Mouse (Mus musculus) frontal cortex, adult 2 months (tissue): ENCODE results near the gene Erlin1. TPM values are rescaled to one million over a fixed set of nuclear protein-coding genes. Genes with fewer than 3 reads are reported as not detected.
A peak's percentile ranks its signal among the peaks of the same experiment; 100 is the strongest.

Experiments
- DNase-seq, 2 experiments: peaks; one replicate each; pipeline ENCODE4 v3.0.0; 2022; ENCODE audit warnings: low spot score in 1 of 2; ENCODE audit errors: extremely low spot score in 1 of 2
- polyA plus RNA-seq: library from polyadenylated mRNA; depleted of rRNA; stranded (reverse); fragments of >200 nt; gene quantifications from 2 replicates; pipeline ENCODE4 v1.2.3, GENCODE M21; 2012

The Erlin1 gene
- polyA plus RNA-seq, 1 experiment, result 19.2 TPM

DNA sequence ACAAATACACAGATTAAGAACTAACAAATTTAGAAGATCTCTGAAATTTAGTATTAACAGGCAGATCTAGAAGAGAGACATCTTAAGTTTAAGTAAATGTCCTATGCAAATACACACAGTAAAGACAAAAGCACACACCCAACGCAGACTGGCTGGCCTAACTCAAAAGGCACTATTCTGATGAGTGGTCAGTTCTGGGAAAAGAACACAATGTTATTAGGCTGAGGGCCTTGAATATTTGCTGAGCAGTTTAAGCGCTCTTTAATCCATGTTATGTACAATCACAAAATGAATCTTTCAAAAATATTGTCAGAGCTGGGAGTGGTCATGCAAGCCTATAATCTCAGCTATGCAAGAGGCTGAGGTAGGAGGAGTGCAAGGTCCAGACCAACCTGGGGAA lies 4.9 kb downstream of the Erlin1 start:
- DNase-seq, result no peak

DNA sequence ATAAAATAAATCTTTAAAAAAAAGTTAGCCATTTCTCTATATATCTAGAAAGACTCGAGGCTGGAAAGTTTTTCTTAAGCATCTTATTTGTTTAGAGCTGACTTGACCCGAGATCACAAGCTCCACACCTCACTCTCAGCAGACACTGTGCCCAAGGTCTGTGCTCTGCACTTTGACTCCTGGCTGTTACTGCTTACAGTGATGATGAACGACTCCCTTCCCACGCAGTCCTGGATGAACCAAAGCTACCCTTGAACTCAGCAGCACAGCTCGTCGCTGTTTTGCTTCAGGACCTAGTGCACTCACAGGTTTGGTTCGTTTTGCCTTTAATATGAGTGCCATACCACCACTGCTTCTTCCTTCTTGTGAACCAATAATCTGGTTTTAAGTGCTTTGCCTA lies 5.8 kb downstream of the Erlin1 start:
- DNase-seq, result no peak

DNA sequence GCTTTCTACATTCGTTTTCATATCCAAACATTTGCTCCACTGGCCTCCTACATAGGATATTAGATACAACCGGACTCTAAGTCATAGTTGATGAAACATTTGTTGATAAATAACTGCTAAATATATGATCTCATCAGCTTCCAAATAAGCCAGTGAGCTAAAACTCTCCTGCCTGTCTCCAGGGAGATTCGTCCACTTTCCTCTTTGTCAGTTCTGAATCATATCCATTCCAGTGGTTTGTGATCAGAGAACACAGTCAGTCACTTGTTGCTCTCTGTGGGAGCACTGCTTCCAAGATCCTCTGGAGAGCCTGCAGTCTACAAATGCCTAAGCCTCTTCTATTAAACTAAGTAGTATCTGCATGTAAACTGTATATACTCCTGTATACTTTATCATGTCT lies 9.4 kb downstream of the Erlin1 start:
- DNase-seq, result no peak

DNA sequence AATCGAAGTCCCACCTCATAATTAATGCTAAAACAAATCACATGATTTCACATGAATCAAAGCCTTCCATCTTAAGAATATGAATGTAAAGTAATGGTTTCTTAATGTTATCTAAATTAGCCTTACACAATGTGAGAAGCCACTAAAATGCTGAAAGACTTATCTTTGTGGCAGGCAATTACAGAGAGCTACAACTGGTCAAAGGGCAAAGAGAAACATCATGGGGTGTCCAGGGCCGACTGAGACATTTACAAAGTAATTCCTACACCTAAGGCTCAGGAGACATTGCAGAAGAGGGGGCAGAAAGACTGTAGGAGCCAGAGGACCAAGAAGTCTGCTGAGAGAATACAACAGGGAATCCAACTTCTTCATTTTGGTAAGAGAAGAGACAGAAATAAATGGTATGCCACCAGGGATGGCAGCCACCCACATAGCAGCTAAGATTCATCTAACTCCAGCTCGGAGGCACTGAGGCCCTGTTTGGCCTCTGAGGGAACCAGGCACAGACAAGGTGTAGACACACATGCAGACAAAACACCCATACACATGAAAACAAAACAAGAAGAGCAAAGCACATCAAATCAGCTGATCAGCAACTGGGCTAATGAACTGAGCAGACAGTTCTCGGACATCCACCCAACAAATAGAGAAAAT lies 14.3 kb downstream of the Erlin1 start:
- DNase-seq, result peak in 1 of 2 experiments; percentile 20

DNA sequence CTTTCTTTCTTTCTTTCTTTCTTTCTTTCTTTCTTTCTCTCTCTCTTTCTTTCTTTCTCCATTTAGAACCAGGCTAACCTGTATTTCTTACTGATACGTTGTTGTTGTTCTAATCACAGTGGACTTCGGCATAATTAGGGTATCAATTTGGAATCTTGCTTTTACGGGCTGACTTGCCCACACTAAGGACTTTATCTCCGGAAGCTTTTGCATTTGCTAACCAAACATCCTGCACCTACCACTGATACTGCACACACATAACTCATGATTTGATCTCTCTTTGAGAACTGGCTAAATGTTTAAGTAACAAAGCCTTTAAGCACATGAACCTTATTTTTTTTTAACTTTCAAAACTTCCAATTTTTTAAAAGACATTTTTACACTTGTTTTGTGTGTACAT lies 19.2 kb downstream of the Erlin1 start:
- no peak for DNase-seq

DNA sequence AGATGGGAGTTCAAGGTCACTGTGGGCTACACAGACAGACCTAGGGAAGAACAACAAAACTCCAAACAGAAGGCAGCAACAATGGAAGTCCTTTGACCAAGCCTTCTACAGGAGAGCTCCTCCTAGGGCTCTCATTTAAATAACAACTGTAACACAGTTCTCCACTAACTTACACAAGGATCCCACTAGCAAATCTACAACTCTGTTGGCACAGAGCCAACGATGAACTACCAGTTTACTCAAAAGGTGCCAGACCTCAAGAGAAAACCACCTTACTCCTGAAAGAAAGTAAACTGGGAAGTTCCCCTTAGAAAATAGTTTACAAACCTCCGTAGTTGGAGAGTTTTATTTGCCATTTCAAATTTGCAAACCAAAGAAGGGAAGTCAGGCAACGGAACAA lies 20.3 kb downstream of the Erlin1 start:
- DNase-seq, result no peak

DNA sequence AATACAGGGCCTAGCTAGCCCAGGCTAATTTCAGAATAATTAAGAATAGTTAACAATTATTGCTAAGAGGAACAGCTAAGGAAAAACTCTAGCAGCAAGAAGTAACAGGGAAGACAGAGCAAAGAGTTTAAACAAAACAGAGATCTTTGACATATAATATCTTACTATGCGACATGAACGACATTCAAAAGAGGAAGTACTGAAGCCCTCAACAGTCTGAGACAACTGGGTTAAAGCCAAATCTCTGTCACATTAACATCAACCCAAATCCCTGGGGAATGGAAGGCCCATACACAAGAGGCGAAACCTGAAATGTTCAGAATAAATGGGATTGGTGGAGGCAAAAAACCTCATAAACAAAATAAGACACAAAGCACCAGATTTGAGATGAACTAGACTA lies 23.7 kb downstream of the Erlin1 start:
- no peak for DNase-seq

DNA sequence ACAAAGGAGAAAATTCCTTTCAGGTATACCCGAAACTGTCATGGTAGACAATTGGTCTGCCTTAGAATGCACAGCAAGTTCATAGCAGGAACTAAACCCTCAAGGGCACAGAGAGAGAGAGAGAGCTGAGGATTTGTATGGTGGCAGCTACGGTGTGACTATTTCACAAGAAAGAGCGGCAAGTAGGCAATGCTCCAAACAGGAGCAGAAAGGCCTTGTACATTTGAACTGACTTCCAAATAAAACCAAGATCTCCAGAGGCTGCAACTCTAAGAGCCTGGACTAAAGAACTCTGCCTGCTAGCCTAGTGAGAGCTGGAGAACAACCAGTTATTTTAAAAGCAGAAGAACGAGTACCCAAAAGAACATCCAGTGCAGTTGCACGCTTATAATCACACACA lies 27.5 kb downstream of the Erlin1 start:
- no peak for DNase-seq

DNA sequence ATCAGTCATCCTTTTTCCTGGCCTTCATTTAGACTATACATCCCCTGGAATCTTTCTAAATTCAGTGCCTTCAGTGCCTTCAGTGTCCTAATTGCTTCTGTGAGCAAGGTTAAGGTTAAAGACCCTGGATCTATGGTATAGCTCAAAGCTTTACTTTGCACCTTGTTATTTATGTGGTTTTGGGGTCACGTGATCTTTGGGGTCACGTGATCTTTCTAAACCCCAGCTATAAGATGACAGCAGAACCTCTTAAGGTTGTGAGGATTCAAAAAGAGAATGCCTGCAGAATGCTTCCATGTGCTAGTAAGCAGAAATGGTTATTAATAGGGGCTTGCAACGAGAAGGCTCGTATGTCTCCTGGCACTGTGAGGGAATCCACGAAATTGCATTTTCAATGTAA lies 36.2 kb downstream of the Erlin1 start:
- DNase-seq, result no peak

DNA sequence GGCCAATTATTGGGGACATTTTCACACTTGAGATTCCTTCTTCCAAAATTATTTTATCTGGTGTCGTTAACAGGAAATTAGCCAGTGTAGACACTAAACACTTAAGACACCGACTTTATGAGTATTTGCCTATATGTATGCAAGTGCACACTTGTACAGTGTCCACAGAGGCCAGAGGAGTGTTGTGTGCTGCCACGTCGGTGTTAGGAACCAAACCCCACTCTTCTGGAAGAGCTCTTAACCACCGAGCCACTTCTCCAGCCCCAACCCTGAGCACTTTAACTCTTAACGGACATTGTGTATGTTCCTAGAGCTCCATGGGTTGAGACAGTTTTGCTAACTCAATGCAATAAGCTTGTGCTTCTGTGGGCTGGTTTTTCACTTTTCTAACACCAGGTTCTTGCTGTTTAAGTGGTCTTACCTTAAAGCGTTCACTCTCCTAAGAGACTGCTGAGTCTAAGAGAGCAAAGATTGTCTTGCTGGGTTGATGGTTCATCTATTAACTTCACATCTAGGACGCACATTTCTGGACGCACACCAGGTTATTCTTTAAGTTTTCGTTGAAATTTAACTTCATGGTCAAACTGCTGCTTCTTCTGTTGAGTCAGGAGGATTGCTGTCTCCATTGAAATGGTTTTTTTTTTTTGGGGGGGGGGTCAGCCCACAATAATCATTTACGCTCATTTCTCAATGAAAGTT lies 37.4 kb downstream of the Erlin1 start:
- no peak for DNase-seq

DNA sequence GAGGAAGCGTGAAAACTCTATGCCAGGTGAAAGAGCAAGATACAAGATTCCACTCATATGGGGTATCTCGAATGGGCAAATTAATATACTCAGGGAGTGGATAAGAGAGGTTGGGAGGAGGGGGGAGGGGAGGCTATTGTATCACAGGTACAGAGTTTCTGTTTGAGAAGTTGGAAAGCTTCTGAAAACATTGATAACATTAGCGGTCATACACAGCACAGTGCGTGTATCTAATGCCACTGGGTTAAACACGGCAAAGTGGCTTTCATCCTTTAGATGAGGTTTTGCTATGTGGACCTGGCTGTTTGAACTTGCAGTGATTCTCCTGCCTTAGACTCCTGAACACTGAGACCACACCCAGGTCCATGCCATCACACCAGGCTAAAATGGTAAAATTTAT lies 39.6 kb downstream of the Erlin1 start:
- DNase-seq, result no peak

DNA sequence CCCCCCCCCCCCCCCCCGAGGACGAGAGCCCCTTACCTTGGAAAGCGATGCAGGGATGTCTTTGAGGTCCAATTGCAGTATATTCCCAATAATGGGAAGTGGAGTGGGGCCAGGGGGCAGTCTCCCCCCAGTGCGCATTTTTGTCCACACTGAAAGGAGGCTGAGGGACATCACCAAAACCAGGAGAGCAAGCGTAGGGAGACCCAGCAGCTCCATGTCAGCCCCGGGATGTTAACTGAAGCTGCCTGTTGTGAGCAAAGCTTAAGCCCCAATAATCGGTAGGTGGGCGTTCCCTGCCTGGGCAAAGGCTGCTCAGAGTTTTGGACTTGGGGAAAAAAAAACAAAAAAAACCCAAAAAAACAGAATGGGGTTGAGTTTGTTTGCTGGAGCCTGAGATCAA lies 40.6 kb downstream of the Erlin1 start, which contains the start of gene Cyp2c23:
Gene Cyp2c23, minus strand, starts transcription at position 237 of the 400 bp plus-strand sequence.
- DNase-seq, result no peak

DNA sequence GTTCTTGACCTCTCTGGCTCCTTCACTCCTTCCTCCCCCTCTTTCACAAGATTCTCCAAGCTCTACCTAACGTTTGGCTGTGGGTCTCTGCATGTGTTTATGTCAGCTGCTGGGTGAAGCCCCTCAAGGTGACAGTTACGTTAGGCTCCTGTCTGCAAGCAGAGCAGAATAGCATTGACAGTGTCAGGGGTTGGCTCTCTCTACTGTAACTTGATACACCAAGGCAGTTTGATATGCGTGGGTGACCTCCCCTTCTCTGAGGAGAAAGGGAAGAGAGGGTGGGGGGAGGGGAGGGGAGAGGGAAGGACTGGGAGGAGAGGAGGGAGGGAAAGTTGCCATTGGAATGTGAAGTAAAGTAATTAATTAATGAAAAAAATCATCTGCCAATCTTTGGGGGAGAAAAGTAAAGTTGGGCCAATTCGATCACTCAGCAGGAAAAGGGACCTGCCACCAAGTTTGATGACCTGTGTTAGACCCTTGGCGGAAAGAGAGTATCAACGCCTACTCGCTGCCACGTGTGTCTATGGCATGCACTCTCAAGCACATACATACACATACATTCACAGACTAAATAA lies 42.5 kb downstream of the Erlin1 start:
- no peak for DNase-seq

DNA sequence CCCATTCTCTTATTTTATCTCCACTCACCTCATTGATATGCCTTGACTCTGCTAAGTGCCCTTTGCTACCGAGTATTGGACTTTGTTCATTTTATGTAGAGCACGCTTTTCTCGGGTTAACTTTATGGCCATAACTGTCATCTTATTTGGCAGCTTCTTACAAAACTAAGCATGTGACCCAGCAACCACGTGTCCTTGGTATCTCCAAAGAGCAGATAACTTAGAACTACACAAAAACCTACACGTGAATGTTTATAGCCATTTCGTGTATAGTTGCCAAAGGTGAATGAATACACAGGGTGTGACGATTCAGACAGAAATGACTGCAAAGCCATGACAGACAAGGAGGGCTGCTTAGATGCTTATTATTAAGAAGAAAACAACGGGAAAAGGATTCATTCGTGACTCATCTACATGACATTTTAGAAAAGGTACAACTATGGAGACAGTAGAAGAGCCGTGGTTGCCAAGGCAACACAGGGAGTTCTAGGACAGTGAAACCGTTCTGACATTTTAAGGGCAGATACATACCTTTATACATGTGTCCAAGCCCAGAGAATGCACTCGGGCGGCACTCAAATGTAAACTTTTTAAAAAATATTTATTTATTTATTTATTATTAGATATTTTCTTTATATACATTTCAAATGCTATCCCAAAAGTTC lies 44.5 kb downstream of the Erlin1 start:
- peak in 1 of 2 experiments; percentile 20 for DNase-seq

DNA sequence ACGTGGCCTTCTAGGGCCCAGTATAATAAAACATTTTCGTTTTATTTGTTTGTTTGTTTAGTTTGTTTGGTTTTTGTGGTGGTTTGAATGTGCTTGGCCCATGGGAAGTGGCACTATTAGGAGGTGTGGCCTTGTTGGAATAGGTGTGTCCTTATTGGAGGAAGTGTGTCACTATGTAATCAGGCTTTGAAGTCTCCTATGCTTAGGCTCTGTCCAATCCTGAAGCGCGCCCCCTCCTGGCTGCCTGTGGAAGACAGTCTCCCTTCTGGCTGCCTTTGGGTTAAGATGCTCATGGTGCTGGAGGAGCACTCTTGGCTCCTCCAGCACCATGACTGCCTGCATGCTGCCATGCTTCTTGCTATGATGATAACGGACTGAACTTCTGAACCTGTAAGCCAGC lies 46.5 kb downstream of the Erlin1 start:
- DNase-seq, result no peak

DNA sequence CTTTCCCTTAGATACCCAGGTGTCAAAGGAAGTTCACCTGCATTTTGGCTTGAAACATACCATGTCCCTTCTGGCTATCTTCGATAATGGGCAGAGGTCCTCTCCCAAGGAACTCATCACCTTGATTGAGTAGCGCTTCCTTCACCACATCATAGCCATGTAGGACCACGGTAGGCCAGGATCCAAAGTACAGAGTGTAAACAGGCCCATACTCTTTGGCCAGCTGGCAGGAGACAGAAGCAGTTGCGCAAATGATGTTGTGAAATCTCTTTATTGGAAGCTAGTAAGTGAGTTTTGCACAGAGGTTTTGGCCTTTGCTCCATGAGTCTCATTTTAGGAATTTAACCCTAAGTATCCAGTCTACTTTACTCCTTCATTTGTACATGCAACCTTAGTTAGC lies 48.1 kb downstream of the Erlin1 start:
- DNase-seq, result no peak

DNA sequence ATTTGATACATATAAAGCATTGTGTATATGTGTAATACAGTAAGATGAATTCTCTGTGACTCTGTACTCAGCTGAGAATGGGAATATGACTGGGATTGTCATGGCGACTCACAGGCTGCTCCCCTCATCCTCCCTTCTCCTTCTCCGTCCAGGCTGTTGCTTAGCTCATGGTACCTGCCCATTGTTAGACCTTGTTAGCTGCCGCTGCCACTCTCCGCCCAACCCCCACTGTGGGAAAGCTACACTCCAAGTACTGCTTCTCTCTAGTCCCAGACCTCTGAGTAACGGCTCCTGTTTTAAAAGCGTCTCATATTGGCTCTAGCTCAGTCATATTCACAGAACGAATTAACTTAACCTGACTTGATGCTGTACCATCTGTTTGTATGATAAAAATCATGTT lies 49.8 kb downstream of the Erlin1 start:
- no peak for DNase-seq

DNA sequence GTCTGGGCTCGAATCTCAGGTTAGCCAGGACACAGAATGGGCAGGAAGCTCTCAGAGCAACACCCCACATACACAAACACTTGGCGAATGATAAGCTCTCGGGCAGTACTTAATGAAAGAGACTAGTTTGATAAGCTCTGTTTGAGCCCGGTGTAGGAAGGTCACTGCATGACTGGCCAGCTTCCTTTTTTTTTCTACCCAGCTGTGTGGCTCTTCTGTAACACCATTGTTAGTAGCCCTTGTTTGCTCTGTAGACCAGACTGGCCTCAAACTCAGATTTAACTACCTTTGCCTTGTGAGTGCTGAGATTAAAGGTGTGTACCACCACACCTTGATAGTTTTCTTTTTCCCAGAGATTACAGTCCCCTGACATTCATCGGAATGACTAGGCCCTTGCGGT lies 55.7 kb downstream of the Erlin1 start:
- DNase-seq, result no peak

DNA sequence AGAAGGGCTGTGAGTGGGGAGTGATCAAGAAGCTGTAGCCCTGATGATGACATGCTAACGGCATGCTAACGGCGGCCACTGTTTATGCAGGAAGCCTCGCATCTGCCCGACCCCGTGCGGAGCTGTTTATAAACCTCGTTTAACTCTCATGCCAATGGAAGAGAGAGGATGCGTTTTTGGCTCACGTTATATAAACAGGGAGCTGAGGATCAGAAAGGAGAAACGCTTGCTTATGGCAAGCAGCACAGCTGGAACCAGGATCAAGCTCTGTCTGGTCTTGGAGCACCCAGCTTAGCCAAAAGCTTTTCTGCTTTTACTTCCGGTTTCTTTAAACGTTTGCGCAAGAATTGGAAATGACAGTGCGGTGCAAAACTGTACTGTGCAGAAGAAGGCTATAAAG lies 60.8 kb downstream of the Erlin1 start:
- no peak for DNase-seq

DNA sequence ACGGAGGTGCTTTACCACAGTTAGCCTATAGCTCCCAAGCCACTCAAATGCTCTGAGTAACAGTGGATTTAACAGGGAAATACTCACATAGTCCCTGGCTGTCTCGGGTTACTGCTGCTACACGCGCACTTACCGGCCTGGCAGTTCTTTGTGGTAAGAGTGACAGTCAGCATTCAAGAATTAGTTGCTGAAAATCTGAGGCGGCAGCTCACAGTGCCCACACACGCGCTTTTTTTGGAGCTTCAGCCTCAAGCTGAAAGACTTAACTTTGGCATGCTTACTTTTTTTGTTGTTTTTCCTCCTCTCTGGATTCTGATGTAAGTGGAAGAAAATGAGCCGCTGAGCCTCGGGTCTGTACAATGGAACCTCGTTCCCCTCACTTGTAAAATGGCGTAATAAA lies 62.4 kb downstream of the Erlin1 start:
- peak; percentile 22 to 64 for DNase-seq

DNA sequence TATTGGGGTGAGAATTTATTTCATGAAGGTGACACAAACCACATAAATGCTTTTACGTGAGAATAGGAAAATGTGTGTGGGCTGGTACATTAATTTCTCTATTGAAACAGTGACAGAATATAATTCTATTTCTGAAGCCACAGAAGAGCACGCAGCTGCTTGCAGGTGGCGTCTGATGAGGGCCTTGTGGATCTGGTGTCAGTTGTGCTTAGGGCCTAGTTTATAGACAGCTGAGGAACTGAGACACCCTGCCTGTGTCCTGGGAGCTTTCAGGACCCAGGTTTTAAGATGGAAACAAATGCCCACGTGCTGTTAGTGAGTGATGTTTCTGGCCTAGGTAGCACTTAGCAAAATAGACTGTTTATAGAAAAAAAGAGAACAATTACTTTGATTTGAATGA lies 64.6 kb downstream of the Erlin1 start:
- DNase-seq, result no peak

DNA sequence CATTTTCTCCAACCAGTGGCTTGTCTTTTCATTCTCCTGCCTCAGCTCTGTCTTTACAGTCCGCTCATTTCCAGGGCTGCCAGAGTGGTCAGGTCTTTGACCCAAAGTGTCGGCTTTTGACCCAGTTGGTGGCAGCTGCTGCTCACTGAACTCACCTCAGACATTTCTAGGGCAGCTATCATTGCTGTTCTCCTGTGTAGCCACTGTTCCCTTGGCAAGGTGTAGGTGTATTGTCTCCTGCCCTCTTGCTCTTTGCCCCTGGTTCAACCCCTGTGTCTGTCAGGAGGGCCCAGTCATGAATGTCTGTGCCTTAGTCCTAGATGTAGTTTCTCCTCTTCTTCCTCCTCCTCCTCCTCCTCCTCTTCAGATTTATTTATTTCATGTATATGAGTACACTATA lies 65.3 kb downstream of the Erlin1 start:
- DNase-seq, result no peak
